Mouse (Mus musculus) mature B cell (primary cell): Measurements from ENCODE around the gene Dhrs3.

Experiments
- in situ Hi-C: fragments of 300-500 bp; cut with MboI; formaldehyde crosslinking; loops from 2 replicates; pipeline ENCODE4 v1.14.3; 2019

Dhrs3 gene

DNA sequence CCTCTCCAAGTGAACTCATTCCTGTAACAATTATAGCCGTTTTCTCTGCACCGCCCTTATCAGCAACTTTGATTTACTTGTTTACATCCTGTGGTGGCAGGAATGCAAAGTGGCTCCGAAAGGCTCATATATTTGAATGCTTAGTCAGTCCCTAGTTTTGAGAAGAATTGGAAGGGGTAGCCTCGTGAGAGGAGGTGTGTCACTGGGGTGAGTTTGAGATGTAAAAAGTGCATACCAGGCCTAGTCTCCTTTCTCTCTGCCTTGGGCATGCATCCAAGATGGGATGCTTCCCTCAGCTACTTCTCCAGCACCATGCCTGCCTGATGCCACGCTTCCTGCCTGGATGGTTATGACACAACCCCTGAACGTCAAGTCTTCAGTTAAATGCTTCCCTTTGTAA, 76.4 kb downstream of the Dhrs3 start:
- in situ Hi-C loops = no loop called here

DNA sequence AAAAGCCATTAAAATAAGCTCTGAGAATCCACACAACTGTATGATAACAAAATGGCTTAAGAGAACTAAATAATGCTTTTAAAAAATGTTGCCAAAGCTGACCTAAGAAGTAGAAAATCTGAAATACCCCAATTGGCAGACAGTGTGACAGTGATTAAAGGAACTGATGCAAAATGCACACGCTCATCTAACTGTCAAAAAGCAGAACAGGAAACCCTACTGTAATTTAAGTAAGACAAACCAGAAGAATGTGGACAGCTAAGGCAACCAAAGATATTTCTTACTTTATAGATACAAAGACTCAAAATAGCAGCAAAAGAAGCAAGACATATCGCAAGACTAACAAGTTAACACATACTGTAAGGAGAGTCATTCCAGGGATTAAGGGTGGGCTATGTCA, 78.4 kb downstream of the Dhrs3 start:
- in situ Hi-C loops = no loop called here

DNA sequence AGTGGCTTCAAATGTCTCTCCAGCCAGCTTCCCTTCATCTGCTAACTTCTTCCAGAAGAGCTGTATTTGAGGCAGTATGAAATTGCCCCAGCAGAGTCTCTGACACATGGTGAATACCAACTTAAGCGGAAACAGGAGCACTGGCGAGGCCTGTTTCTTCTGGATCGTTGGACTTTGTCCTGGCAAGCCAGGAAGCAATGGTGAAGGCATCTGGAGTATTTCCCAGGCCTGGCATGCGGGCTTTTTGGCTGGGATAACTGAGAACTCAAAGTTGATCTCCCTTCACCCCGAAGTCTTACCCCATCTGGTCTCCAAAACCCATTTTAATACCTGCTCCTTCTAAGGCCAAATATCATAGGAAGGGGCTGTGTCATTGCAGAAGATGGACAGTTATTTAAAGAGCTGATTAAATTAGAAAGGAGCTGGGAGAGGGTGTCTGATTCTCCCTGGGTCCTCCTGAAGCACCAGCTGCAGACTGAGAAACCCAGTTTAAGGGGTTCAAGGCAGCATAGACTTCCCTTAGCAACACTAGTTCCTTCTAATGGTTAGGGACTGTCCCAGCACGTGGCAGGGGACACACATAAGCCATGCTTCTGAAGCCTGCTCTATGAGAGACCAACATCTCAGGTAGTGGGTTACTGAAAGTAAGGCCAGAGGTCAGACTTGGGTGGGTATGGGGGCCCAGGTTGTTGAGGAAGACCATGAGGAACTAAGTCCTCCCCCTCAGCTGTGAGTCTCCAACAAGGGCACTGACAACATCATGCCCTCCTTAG, 80.5 kb downstream of the Dhrs3 start:
- in situ Hi-C loops = no loop called here

DNA sequence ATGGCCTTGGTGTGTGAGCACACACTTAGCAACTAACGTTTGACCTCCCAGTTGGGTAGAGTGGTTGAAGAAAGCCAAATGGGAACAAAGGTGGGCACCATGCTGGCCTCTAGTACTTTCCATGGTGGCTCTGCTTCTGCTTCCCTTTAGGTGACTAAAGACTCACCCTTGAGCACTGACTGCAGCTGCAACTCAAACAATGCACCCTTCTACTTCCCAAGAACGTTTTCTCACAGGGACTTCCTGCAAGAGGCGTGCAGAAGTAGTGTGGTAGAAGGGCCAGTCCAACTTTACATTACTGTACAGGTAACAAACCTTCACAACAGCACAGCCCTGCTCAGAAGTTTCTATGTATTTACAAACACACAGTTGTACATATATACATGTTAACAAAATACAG, 81.8 kb downstream of the Dhrs3 start:
- in situ Hi-C loops = no loop called here

DNA sequence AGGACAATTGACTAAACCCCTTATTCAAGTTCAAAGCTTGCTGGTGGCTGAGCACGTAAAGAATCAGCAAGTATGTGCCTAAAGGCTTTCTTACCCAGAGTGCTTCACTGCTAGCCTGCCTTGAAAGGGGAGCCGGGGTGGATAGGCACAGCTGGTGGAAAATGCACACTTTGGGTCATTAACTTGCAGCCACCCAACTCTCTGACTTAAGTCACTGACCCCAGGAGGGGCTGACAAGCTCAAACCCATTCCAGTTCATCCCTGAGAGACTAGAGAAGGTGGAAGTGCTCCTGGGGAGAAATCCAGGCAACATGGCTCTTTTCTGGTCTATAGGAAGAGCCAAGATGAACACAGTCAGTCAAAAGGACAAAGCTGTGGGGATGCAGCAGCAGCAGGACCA, 82.9 kb downstream of the Dhrs3 start:
- in situ Hi-C loops = no loop called here

DNA sequence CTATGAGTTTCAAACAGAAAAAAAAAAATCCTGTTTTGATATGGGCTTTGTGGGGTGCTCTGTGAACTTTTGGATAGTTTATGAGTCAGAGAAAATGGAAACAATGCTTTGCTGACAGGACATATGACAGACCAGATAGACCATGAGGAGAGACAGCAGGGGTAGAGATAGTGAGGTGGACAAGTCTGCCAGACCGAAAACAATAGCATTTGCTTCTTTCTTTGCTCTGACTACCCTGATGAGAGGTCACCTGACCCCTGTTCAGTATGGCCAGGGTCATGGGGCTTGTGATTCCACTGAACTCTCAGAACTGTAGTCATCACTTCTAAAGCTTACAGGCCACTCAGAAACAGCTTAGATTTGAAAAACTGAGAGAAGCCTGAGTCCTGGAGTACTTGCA, 84.4 kb downstream of the Dhrs3 start:
- in situ Hi-C loops = no loop called here
